Mouse (Mus musculus) CH12.LX (cell line): ENCODE data around the gene Padi1. TPM values are rescaled to one million over a fixed set of nuclear protein-coding genes. Genes with fewer than 3 reads are reported as not detected.

Experiments
- DNase-seq: peaks from one replicate; pipeline ENCODE4 v3.0.0-alpha.2; 2013; ENCODE audit errors: extremely low read depth
- H3K27ac ChIP-seq: 2 replicates; pipeline ENCODE4 v1.5.1; 2012; ENCODE audit warnings: low read depth, mild to moderate bottlenecking, control low read depth, moderate library complexity; ENCODE audit not compliant: insufficient read depth
- H3K27me3 ChIP-seq: replicated peaks from 2 replicates; pipeline ENCODE3; 2012; ENCODE audit warnings: inconsistent platforms
- H3K36me3 ChIP-seq, 2 experiments: replicated peaks in 1 of 2; 2 replicates each; pipeline versions ENCODE3 to v1.6.1; 2012; ENCODE audit warnings: inconsistent platforms in 1 of 2, low read length in 1 of 2, mild to moderate bottlenecking in 1 of 2, mixed read lengths in 1 of 2, moderate library complexity in 1 of 2; ENCODE audit not compliant: control insufficient read depth in 1 of 2, insufficient read depth in 1 of 2
- H3K4me1 ChIP-seq, 2 experiments: 2 replicates each; pipeline ENCODE4 v1.6.1; 2012; ENCODE audit warnings: inconsistent platforms in 1 of 2, moderate library complexity in 1 of 2; ENCODE audit not compliant: insufficient read depth in 2 of 2, control insufficient read depth in 1 of 2
- H3K4me2 ChIP-seq: 2 replicates; pipeline ENCODE4 v1.6.1; 2012; ENCODE audit warnings: low read depth, mild to moderate bottlenecking, control low read depth; ENCODE audit not compliant: poor library complexity, insufficient read depth, severe bottlenecking
- H3K4me3 ChIP-seq, 3 experiments: fragments of 150-350 bp in 1 of 3; sonication (generic) in 1 of 3; replicated peaks in 1 of 3; 2 replicates each; pipeline versions ENCODE3 to v1.5.1; 2011 to 2012; ENCODE audit warnings: low read depth in 2 of 3, low read length in 2 of 3, mild to moderate bottlenecking in 2 of 3, moderate library complexity in 2 of 3, control low read depth in 1 of 3, improper control_type of control experiment in 1 of 3, inconsistent platforms in 1 of 3, mixed read lengths in 1 of 3; ENCODE audit not compliant: poor library complexity in 1 of 3
- H3K79me2 ChIP-seq: replicated peaks from 2 replicates; pipeline ENCODE4 v1.6.1; 2012; ENCODE audit warnings: mild to moderate bottlenecking, moderate library complexity; ENCODE audit not compliant: control insufficient read depth, poor library complexity, insufficient read depth, severe bottlenecking; ENCODE audit errors: extremely low read depth
- H3K9ac ChIP-seq: 2 replicates; pipeline ENCODE4 v1.6.1; 2012; ENCODE audit warnings: low read depth, mild to moderate bottlenecking, control low read depth, moderate library complexity; ENCODE audit not compliant: insufficient read depth
- H3K9me3 ChIP-seq: replicated peaks from 2 replicates; pipeline ENCODE3; 2012; ENCODE audit warnings: low read length, inconsistent platforms, mixed read lengths
- BHLHE40 ChIP-seq: IDR thresholded peaks from 2 replicates; pipeline ENCODE4 v1.6.1; 2011; ENCODE audit warnings: mild to moderate bottlenecking, low read depth, low read length, improper control_type of control experiment
- CHD2 ChIP-seq: IDR thresholded peaks from 2 replicates; pipeline ENCODE4 v1.6.1; 2011; ENCODE audit warnings: low read length, improper control_type of control experiment
- CTCF ChIP-seq, 2 experiments: IDR thresholded peaks in 1 of 2; conservative IDR thresholded peaks in 1 of 2; 2 replicates each; pipeline ENCODE4 v1.5.1; 2011 to 2012; ENCODE audit warnings: low read depth in 2 of 2, low read length in 2 of 2, improper control_type of control experiment in 1 of 2, inconsistent platforms in 1 of 2, mild to moderate bottlenecking in 1 of 2, moderate library complexity in 1 of 2
- ELF1 ChIP-seq: IDR thresholded peaks from 2 replicates; pipeline ENCODE4 v1.6.1; 2014; ENCODE audit warnings: low read depth, mild to moderate bottlenecking, inconsistent platforms, low read length, improper control_type of control experiment
- EP300 ChIP-seq: IDR thresholded peaks from 2 replicates; pipeline ENCODE4 v1.6.1; 2011; ENCODE audit warnings: low read length, improper control_type of control experiment
- HCFC1 ChIP-seq: IDR thresholded peaks from 2 replicates; pipeline ENCODE4 v1.6.1; 2012; ENCODE audit warnings: low read depth, mild to moderate bottlenecking, inconsistent platforms, low read length, improper control_type of control experiment
- JUN ChIP-seq: IDR thresholded peaks from 2 replicates; pipeline ENCODE4 v1.6.1; 2011; ENCODE audit warnings: low read depth, mild to moderate bottlenecking, low read length, improper control_type of control experiment, moderate library complexity; ENCODE audit not compliant: insufficient read depth
- JUND ChIP-seq: conservative IDR thresholded peaks from 2 replicates; pipeline ENCODE4 v1.6.1; 2011; ENCODE audit warnings: low read depth, low read length, improper control_type of control experiment
- KAT2A ChIP-seq: IDR thresholded peaks from 2 replicates; pipeline ENCODE4 v1.6.1; 2012; ENCODE audit warnings: low read length, improper control_type of control experiment, inconsistent platforms; ENCODE audit not compliant: insufficient replicate concordance
- MAFK ChIP-seq: IDR thresholded peaks from 2 replicates; pipeline ENCODE4 v1.6.1; 2011; ENCODE audit warnings: low read length, improper control_type of control experiment; ENCODE audit not compliant: insufficient replicate concordance
- MAX ChIP-seq: IDR thresholded peaks from 2 replicates; pipeline ENCODE4 v1.6.1; 2011; ENCODE audit warnings: low read length, improper control_type of control experiment
- NELFE ChIP-seq: IDR thresholded peaks from 2 replicates; pipeline ENCODE4 v1.6.1; 2011; ENCODE audit warnings: low read depth, low read length, improper control_type of control experiment
- POLR2A ChIP-seq: IDR thresholded peaks from 2 replicates; pipeline ENCODE4 v1.6.1; 2011; ENCODE audit warnings: low read depth, mild to moderate bottlenecking, improper control_type of control experiment, low read length
- POLR2AphosphoS2 ChIP-seq: IDR thresholded peaks from 2 replicates; pipeline ENCODE4 v1.6.1; 2011; ENCODE audit warnings: low read depth, low read length, improper control_type of control experiment
- RCOR1 ChIP-seq: conservative IDR thresholded peaks from 2 replicates; pipeline ENCODE4 v1.6.1; 2012; ENCODE audit warnings: low read depth, mild to moderate bottlenecking, inconsistent platforms, low read length, improper control_type of control experiment
- SMC3 ChIP-seq: IDR thresholded peaks from 2 replicates; pipeline ENCODE4 v1.6.1; 2011; ENCODE audit warnings: low read depth, low read length, improper control_type of control experiment
- TBP ChIP-seq: conservative IDR thresholded peaks from 2 replicates; pipeline ENCODE4 v1.6.1; 2011; ENCODE audit warnings: low read depth, low read length, improper control_type of control experiment
- TCF12 ChIP-seq: IDR thresholded peaks from 2 replicates; pipeline ENCODE4 v1.6.1; 2014; ENCODE audit warnings: low read depth, mild to moderate bottlenecking, inconsistent platforms, low read length, improper control_type of control experiment
- UBTF ChIP-seq: IDR thresholded peaks from 2 replicates; pipeline ENCODE4 v1.6.1; 2012; ENCODE audit warnings: low read depth, mild to moderate bottlenecking, inconsistent platforms, low read length, improper control_type of control experiment, moderate library complexity
- USF1 ChIP-seq: IDR thresholded peaks from 2 replicates; pipeline ENCODE4 v1.6.1; 2014; ENCODE audit warnings: low read depth, mild to moderate bottlenecking, inconsistent platforms, low read length, improper control_type of control experiment
- USF2 ChIP-seq: conservative IDR thresholded peaks from 2 replicates; pipeline ENCODE4 v1.6.1; 2011; ENCODE audit warnings: low read depth, low read length, improper control_type of control experiment
- ZC3H11A ChIP-seq: IDR thresholded peaks from 2 replicates; pipeline ENCODE4 v1.6.1; 2012; ENCODE audit warnings: low read depth, mild to moderate bottlenecking, inconsistent platforms, low read length, improper control_type of control experiment
- ZKSCAN1 ChIP-seq: IDR thresholded peaks from 2 replicates; pipeline ENCODE4 v1.6.1; 2012; ENCODE audit warnings: low read depth, inconsistent platforms, low read length, improper control_type of control experiment, borderline replicate concordance
- ZMIZ1 ChIP-seq: IDR thresholded peaks from 2 replicates; pipeline ENCODE4 v1.6.1; 2012; ENCODE audit warnings: low read depth, mild to moderate bottlenecking, inconsistent platforms, low read length, improper control_type of control experiment
- ZNF384 ChIP-seq: IDR thresholded peaks from 2 replicates; pipeline ENCODE4 v1.6.1; 2012; ENCODE audit warnings: low read depth, low read length, improper control_type of control experiment, inconsistent platforms
- dilution Hi-C: fragments of 300-500 bp; cut with MboI; formaldehyde crosslinking; loops from 2 replicates; pipeline ENCODE4 v1.14.3; 2020; ENCODE audit warnings: low sequenced_read_pairs; ENCODE audit not compliant: extremely low pct_unique_long_range_greater_than_20kb, extremely low pct_ligation_motif_present
- in situ Hi-C: fragments of 300-500 bp; cut with MboI; formaldehyde crosslinking; loops from 3 replicates; pipeline ENCODE4 v1.14.3; 2019; ENCODE audit warnings: low sequenced_read_pairs, low pct_ligation_motif_present, low pct_unique_long_range_greater_than_20kb, mixed read lengths
- polyA plus RNA-seq: library from polyadenylated mRNA; unstranded; fragments of >175 nt; gene quantifications from 2 replicates; pipeline ENCODE4 v1.2.1, GENCODE M21; 2012; ENCODE audit warnings: low read depth; ENCODE audit not compliant: insufficient read length
- total RNA-seq, 2 experiments: library from RNA; depleted of rRNA; stranded (reverse); fragments of 300-350 nt in 1 of 2; fragments of >200 nt in 1 of 2; gene quantifications; 2 replicates each; pipeline ENCODE4 v1.2.3; 2012 to 2014

Gene Padi1
- total and polyA plus RNA-seq, 3 experiments, result 0.04 TPM; not detected in 2

- dilution Hi-C loops (no loop called here), in situ Hi-C loops (no loop called here)
- Histone ChIP-seq H3K4me1 (no peaks in the 10 kb centered on the region), H3K9ac (no peak overlapping the region), H3K27ac (no peak overlapping the region), H3K4me3 (no peak overlapping the region), H3K79me2 (no peaks in the 10 kb centered on the region), H3K4me2 (no peak overlapping the region), H3K27me3 (peaks cover 47% of the 10 kb centered on the region), H3K36me3 (no peaks in the 10 kb centered on the region), H3K9me3 (peaks cover 27% of the 10 kb centered on the region)
- TF ChIP-seq ZMIZ1 (no peak), ELF1 (no peak), ZNF384 (no peak), TBP (no peak), SMC3 (no peak), CTCF (conservative IDR thresholded peaks at IDR 0.05 in 1 of 2, IDR thresholded peaks at IDR 0.05 in 1 of 2; ENCODE audit: low read depth in 2 of 2, low read length in 2 of 2) (no peak), TCF12 (no peak), EP300 (no peak), CHD2 (no peak), USF2 (no peak), JUND (no peak), POLR2A (no peak), POLR2AphosphoS2 (no peak)
- DNase-seq, result no peak
These were observed 33.1 kb upstream of the Padi1 start for GRCm38 (mm10) chr4:140878655-140879054.

- peaks cover 26% of the 10 kb centered on the region for H3K9me3 ChIP-seq
- no peak overlapping the region for H3K9ac ChIP-seq
- no peak overlapping the region for H3K27ac ChIP-seq
- dilution Hi-C loops (no loop called here), in situ Hi-C loops (no loop called here)
- H3K4me1 ChIP-seq, result no peaks in the 10 kb centered on the region
- no peak overlapping the region for H3K4me3 ChIP-seq
- peaks cover 50% of the 10 kb centered on the region for H3K27me3 ChIP-seq
- H3K4me2 ChIP-seq, result no peak overlapping the region
- H3K36me3 ChIP-seq, result no peaks in the 10 kb centered on the region
- no peak for DNase-seq
- no peak for TF ChIP-seq TCF12
- TF ChIP-seq MAX, result no peak
- no peak for TF ChIP-seq CHD2
- TF ChIP-seq KAT2A, result no peak
- no peak for TF ChIP-seq NELFE
- no peak for TF ChIP-seq UBTF
- no peak for TF ChIP-seq RCOR1
- TF ChIP-seq ZKSCAN1, result no peak
- TF ChIP-seq USF2, result no peak
- TF ChIP-seq USF1, result no peak
- TF ChIP-seq MAFK, result no peak
- no peak for TF ChIP-seq JUN
- TF ChIP-seq POLR2AphosphoS2, result no peak
- no peak for TF ChIP-seq HCFC1
- TF ChIP-seq BHLHE40, result no peak
- TF ChIP-seq ZC3H11A, result no peak
- H3K79me2 ChIP-seq, result no peaks in the 10 kb centered on the region
These were observed 31.9 kb upstream of the Padi1 start for GRCm38 (mm10) chr4:140877441-140877840.
